Mouse (Mus musculus) intestine, embryonic 15.5 days (tissue): ENCODE data around the gene Gucy2e. TPM values are rescaled to one million over a fixed set of nuclear protein-coding genes. Genes with fewer than 3 reads are reported as not detected.

ENCODE experiments used
- ATAC-seq: fragments of 200-750 bp; cut with Nextera tagmentation; 2 replicates; pipeline ENCODE4 v1.8.0; 2017; ENCODE audit warnings: moderate TSS enrichment, moderate library complexity
- H3K27ac ChIP-seq: fragments of 300-500 bp; sonication (generic); 2 replicates; pipeline ENCODE4 v1.5.1; 2015; ENCODE audit warnings: mild to moderate bottlenecking, inconsistent platforms
- H3K27me3 ChIP-seq: fragments of 300-500 bp; sonication (generic); replicated peaks from 2 replicates; pipeline ENCODE4 v1.6.1; 2015; ENCODE audit warnings: inconsistent platforms
- H3K36me3 ChIP-seq: fragments of 300-500 bp; sonication (generic); 2 replicates; pipeline ENCODE4 v1.6.1; 2015; ENCODE audit warnings: inconsistent platforms
- H3K4me1 ChIP-seq: fragments of 300-500 bp; sonication (generic); replicated peaks from 2 replicates; pipeline ENCODE4 v1.6.1; 2015; ENCODE audit warnings: inconsistent platforms
- H3K4me2 ChIP-seq: fragments of 300-500 bp; sonication (generic); replicated peaks from 2 replicates; pipeline ENCODE4 v1.6.1; 2015; ENCODE audit warnings: mild to moderate bottlenecking, inconsistent platforms
- H3K4me3 ChIP-seq: fragments of 300-500 bp; sonication (generic); replicated peaks from 2 replicates; pipeline ENCODE4 v1.5.1; 2015; ENCODE audit warnings: inconsistent platforms
- H3K9ac ChIP-seq: fragments of 300-500 bp; sonication (generic); 2 replicates; pipeline ENCODE4 v1.6.1; 2015; ENCODE audit warnings: inconsistent platforms
- H3K9me3 ChIP-seq: fragments of 300-500 bp; sonication (generic); 2 replicates; pipeline ENCODE4 v1.6.1; 2016; ENCODE audit warnings: inconsistent platforms
- WGBS: fragments of 180-500 bp; shearing (Covaris S2); methylation state at CpG from one replicate; pipeline ENCODE4 v1.1.7; 2015; 5-methylcytosine and 5-hydroxymethylcytosine counted together
- polyA plus RNA-seq: library from polyadenylated mRNA; unstranded; fragments of >200 nt; fragmentation: Nextera tagmentation; extraction: Ambion mirVana; gene quantifications from 2 replicates; pipeline ENCODE4 v1.2.1, GENCODE M21; 2015

Gucy2e gene
- polyA plus RNA-seq, 1 experiment from 2014 or later = 0.10 TPM

DNA sequence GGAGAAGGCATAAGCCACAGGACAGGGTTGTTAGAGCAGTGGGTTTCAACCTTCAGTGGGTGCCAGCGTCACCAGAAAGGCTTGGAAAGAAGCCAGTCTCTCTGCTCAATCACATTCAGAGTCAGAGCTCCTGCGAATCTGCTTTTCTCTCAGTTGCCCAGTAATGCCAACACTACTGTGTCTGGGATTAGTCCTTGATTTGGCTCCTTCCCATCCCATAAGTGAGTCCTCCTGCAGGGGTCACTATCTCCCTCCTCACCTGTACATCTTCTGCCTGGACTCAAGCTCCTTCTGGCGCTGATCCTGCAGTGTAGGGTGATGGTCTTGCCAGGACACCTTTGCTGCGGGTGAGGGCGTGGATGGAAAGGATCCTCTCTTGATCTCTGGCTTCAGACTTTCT, 40.1 kb downstream of the Gucy2e start:
- no peak for ATAC-seq
- Histone ChIP-seq H3K36me3 (no peaks in the 10 kb centered on the region), H3K27me3 (peaks cover 16% of the 10 kb centered on the region), H3K4me1 (0 out of 2 replicates have a peak, but pooled peaks cover 4% of the 10 kb centered on the region), H3K9me3 (no peaks in the 10 kb centered on the region), H3K27ac (no peak overlapping the region), H3K4me2 (peak overlapping the region; percentile 69), H3K9ac (no peak overlapping the region), H3K4me3 (peak overlapping the region; percentile 25; the same call in 1 of the 2 replicates)
- 6% methylated on average over 5 of the region's 5 CpGs for WGBS

DNA sequence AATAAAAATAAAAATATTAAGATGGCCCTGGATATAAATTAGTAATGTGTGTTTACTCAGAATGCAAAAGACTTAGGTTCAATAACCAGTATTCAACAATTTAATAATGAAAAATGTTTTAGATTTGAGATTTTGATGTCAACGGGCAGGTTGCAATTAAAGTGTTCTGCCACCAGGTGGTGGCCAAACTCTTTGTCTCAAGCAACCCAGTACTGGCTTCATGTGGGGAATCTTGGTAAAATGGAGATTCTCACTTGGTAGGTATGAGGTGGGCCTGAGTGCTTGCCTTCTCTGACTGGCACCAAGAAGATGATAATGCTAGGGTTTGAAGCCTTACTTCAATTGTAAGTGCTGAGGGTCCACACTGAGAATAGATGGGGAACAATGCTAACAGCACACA, 44.0 kb downstream of the Gucy2e start:
- H3K9ac ChIP-seq = no peak overlapping the region
- ATAC-seq = no peak
- WGBS = 3% methylated on average over 1 of the region's 1 CpGs

DNA sequence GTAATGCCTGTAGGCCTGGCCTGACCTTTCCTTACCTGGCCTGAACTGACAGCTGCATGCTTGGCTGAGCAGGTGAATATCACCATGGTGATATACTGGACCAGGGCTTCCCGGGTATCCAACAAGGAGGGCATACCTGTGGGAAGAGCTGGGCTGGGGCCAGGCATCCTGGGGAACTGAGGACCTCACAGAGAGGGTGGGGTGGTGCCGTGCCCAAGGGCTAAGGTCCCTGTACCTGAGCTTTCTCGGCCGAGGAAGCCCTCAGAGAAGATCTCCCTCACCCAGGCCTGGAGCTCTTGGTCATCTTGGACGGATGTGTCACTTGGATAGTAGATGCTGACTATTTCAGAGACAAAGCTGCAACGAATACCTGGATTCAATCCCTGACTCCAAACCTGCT, 50.9 kb downstream of the Gucy2e start:
- Histone ChIP-seq H3K9ac (no peak overlapping the region), H3K4me3 (no peak overlapping the region), H3K4me1 (no peaks in the 10 kb centered on the region), H3K27ac (no peak overlapping the region), H3K4me2 (no peak overlapping the region), H3K9me3 (no peaks in the 10 kb centered on the region), H3K27me3 (no peaks in the 10 kb centered on the region), H3K36me3 (no peaks in the 10 kb centered on the region)
- no peak for ATAC-seq
- WGBS = 82% methylated on average over 6 of the region's 6 CpGs

More for the DNA sequence above, 44.0 kb downstream of the Gucy2e start:
- Histone ChIP-seq H3K27ac (no peak overlapping the region), H3K9me3 (no peaks in the 10 kb centered on the region), H3K36me3 (no peaks in the 10 kb centered on the region), H3K4me3 (no peak overlapping the region), H3K4me2 (no peak overlapping the region), H3K27me3 (peaks cover 16% of the 10 kb centered on the region), H3K4me1 (0 out of 2 replicates have a peak, but pooled peaks cover 4% of the 10 kb centered on the region)

DNA sequence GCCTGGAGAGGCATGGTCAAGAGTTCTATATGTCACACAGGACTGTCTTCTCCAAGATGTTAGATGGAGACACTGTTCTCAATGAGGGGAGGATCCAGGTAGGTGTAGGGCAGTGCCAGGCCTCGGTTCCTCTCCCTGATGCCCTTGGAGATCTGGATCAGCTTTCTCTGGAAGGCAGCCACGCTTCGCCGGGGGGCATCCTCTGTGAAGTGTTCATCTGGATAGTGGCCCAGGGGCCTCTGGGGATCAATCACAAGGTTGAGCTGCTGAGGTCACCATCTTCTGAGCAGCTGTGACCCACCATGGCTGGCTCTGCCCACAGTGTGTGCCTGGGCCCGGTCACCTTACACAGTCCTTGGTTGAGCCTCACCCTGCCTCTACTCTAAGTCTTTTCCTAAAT, 51.8 kb downstream of the Gucy2e start:
- ATAC-seq = no peak
- WGBS = 88% methylated on average over 5 of the region's 5 CpGs

DNA sequence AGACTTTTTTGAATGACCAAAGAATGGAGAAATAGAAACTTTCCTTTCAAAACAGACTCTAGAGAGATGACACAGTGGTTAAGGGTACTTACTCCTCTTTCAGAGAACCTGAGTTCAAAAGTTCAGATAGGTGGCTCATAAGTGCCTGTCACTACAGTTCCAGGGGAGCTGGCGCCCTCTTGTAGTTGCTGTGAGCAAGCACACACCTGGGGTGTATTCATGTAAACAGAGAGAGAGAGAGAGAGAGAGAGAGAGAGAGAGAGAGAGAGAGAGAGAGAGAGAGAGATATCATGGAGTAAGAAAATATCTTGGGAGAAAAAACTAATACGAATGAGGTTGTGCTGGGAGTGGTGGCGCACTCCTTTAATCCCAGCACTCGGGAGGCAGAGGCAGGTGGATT, 56.7 kb downstream of the Gucy2e start:
- no peak for ATAC-seq
- 81% methylated on average over 4 of the region's 4 CpGs for WGBS

More for the DNA sequence above, 51.8 kb downstream of the Gucy2e start:
- Histone ChIP-seq H3K9ac (no peak overlapping the region), H3K27me3 (no peaks in the 10 kb centered on the region), H3K4me3 (no peak overlapping the region), H3K4me2 (no peak overlapping the region), H3K36me3 (no peaks in the 10 kb centered on the region), H3K4me1 (no peaks in the 10 kb centered on the region), H3K27ac (no peak overlapping the region), H3K9me3 (no peaks in the 10 kb centered on the region)

DNA sequence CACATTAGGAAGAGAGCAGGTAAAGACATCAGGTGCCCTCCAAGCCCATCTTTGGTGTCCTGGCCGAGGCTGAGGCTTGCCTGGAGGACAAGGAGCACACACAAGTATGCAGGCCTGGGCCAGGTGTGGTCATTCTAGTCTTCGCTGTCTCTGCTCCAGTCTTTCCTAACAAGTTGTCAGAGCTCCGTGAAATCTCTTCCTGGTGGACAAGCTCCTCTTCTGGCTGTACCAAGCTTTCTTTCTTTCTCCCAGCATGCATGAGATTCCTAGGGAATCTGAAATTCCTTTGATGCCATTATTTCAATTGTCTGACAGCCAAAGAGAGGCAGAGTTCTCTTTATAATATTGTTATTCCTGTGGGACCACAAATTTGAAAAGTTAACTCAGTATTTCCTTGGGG, 57.3 kb downstream of the Gucy2e start:
- Histone ChIP-seq H3K4me1 (no peaks in the 10 kb centered on the region), H3K4me2 (no peak overlapping the region), H3K27me3 (no peaks in the 10 kb centered on the region), H3K9me3 (no peaks in the 10 kb centered on the region), H3K4me3 (no peak overlapping the region), H3K9ac (no peak overlapping the region), H3K27ac (no peak overlapping the region), H3K36me3 (no peaks in the 10 kb centered on the region)
- no peak for ATAC-seq
- WGBS = 42% methylated on average over 3 of the region's 3 CpGs

More for the DNA sequence above, 56.7 kb downstream of the Gucy2e start:
- H3K36me3 ChIP-seq = no peaks in the 10 kb centered on the region
- no peak overlapping the region for H3K4me3 ChIP-seq
- no peaks in the 10 kb centered on the region for H3K9me3 ChIP-seq
- no peak overlapping the region for H3K9ac ChIP-seq
- H3K27ac ChIP-seq = no peak overlapping the region
- no peak overlapping the region for H3K4me2 ChIP-seq
- H3K27me3 ChIP-seq = no peaks in the 10 kb centered on the region
- no peaks in the 10 kb centered on the region for H3K4me1 ChIP-seq

DNA sequence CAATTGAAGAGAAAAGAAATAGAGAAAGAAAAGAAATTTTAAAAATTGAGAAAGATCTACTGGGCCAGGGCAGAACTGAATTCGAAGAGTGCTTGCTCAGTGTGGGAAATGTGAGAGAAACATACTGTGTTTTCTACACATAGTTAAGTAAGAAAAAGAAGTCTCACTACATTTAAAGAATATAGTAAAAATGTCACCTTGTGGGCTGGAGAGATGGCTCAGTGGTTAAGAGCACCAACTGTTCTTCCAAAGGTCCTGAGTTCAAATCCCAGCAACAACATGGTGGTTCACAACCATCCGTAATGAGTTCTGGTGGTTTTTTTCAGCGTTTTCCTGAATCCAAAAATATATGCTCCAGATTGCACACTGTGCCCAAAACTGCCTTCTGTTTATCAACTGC, 58.3 kb downstream of the Gucy2e start:
- Histone ChIP-seq H3K27me3 (no peaks in the 10 kb centered on the region), H3K4me3 (no peak overlapping the region), H3K36me3 (no peaks in the 10 kb centered on the region), H3K4me2 (no peak overlapping the region), H3K9me3 (no peaks in the 10 kb centered on the region), H3K27ac (no peak overlapping the region), H3K9ac (no peak overlapping the region), H3K4me1 (no peaks in the 10 kb centered on the region)
- no peak for ATAC-seq
- 79% methylated on average over 3 of the region's 3 CpGs for WGBS

DNA sequence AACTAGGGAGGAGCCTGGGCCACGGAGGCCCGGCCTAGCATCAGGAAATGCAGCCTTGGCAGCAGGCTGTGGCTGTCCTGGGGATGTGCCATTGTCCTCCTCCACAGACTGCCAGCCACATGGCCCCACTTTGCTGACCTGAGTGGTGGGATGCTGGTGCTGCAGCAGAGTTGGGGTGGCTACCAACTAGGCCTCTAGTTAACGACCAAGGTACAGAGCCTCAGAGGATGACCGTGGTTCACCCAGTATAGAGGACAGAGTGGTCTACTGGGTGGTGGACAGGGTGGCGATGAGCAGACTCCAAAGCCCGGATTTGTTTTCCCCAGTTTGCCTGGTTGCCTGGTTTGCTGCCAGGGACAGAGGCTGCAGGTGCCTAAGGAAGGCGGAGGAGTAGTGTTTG, 62.1 kb downstream of the Gucy2e start:
- H3K36me3 ChIP-seq = no peaks in the 10 kb centered on the region
- H3K27me3 ChIP-seq = no peaks in the 10 kb centered on the region
- ATAC-seq = no peak
- no peaks in the 10 kb centered on the region for H3K9me3 ChIP-seq
- WGBS = 82% methylated on average over 7 of the region's 7 CpGs
- H3K4me1 ChIP-seq = no peaks in the 10 kb centered on the region
- no peak overlapping the region for H3K4me3 ChIP-seq
- H3K27ac ChIP-seq = no peak overlapping the region
- no peak overlapping the region for H3K9ac ChIP-seq
- H3K4me2 ChIP-seq = no peak overlapping the region

DNA sequence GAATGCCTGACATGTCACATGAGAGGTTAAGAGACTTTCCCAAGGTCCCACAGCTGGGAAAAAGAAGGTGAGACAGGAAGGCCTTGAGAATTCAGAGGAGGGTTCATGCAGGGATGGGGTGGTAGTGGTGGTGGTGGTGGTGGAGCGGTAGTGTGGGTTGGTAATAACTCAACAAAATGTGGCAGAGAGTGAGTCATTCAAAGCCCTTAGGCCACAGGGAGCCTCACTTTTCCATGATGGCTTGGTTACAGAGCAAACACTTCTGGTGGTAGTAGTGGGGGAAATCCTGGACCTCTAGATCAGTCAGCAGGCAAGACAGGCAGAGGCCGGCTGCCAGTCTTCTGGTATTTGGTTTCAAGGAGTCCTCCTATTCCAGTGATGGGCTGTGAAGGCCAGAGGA, 64.2 kb downstream of the Gucy2e start:
- no peak overlapping the region for H3K27ac ChIP-seq
- no peak overlapping the region for H3K4me3 ChIP-seq
- 75% methylated on average over 2 of the region's 2 CpGs for WGBS
- no peaks in the 10 kb centered on the region for H3K27me3 ChIP-seq
- no peaks in the 10 kb centered on the region for H3K9me3 ChIP-seq
- H3K36me3 ChIP-seq = no peaks in the 10 kb centered on the region
- no peaks in the 10 kb centered on the region for H3K4me1 ChIP-seq
- no peak overlapping the region for H3K4me2 ChIP-seq
- no peak for ATAC-seq
- H3K9ac ChIP-seq = no peak overlapping the region

DNA sequence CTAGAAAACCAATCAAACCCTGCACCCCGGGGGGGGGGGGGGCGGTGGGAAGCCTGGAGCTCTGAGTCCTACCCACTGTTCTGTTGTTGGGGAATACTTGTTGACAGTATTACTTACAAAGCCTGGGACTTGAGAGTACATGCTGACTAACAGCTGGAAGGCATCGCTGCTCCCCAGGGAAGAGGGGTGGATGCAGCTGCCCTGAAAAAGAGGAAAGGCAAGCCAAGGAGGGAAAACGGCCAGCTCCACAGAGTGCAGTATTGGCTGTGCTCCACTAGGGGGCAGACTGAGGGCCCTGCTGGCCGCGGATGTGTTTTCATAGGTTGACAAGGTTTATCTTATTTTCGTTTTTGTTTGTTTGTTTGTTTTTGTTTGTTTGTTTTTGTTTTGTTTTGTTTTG, 65.2 kb downstream of the Gucy2e start:
- no peaks in the 10 kb centered on the region for H3K27me3 ChIP-seq
- H3K4me1 ChIP-seq = no peaks in the 10 kb centered on the region
- no peak overlapping the region for H3K4me2 ChIP-seq
- H3K4me3 ChIP-seq = no peak overlapping the region
- no peaks in the 10 kb centered on the region for H3K9me3 ChIP-seq
- ATAC-seq = no peak
- no peak overlapping the region for H3K27ac ChIP-seq
- no peak overlapping the region for H3K9ac ChIP-seq
- no peaks in the 10 kb centered on the region for H3K36me3 ChIP-seq
- 30% methylated on average over 7 of the region's 7 CpGs for WGBS

DNA sequence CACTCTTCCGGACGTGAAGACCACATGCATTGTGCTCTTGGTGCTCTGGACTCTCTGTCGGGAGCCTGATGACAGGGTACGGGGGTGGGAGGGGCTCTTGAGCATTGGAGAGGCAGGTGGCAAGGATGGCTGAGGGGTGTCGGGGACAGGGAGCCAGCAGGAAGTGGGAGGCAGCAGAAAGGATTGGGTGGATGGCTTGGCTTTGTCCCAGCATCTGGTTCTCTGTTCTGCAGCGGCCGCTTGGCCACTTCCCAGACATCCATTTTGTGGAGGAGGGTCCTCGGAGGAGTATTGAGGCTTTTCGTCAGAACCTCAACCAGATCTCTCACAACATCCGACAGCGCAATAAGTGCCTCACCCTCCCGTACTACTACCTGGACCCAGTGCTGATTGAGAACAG, 67.5 kb downstream of the Gucy2e start:
- no peak overlapping the region for H3K9ac ChIP-seq
- no peak overlapping the region for H3K27ac ChIP-seq
- H3K4me2 ChIP-seq = no peak overlapping the region
- H3K4me1 ChIP-seq = no peaks in the 10 kb centered on the region
- H3K27me3 ChIP-seq = no peaks in the 10 kb centered on the region
- no peaks in the 10 kb centered on the region for H3K9me3 ChIP-seq
- no peak overlapping the region for H3K4me3 ChIP-seq
- H3K36me3 ChIP-seq = no peaks in the 10 kb centered on the region
- no peak for ATAC-seq
- WGBS = 77% methylated on average over 12 of the region's 12 CpGs
